Mouse (Mus musculus) limb, embryonic 10.5 days (tissue): ENCODE data around the gene Rnf41. TPM values are rescaled to one million over a fixed set of nuclear protein-coding genes. Genes with fewer than 3 reads are reported as not detected.
A peak's percentile ranks its signal among the peaks of the same experiment; 100 is the strongest.

Source experiments
- DNase-seq: peaks from one replicate; pipeline ENCODE4 v3.0.0-alpha.2; 2017; ENCODE audit warnings: low spot score
- H3K27ac ChIP-seq: fragments of 300-500 bp; sonication (generic); 2 replicates; pipeline ENCODE4 v1.5.1; 2016; ENCODE audit warnings: mild to moderate bottlenecking
- H3K27me3 ChIP-seq: fragments of 300-500 bp; sonication (generic); 2 replicates; pipeline ENCODE4 v1.6.1; 2016; ENCODE audit warnings: low read depth, mild to moderate bottlenecking; ENCODE audit not compliant: poor library complexity, severe bottlenecking
- H3K36me3 ChIP-seq: fragments of 300-500 bp; sonication (generic); 2 replicates; pipeline ENCODE4 v1.6.1; 2016; ENCODE audit warnings: mild to moderate bottlenecking, moderate library complexity
- H3K4me1 ChIP-seq: fragments of 300-500 bp; sonication (generic); 2 replicates; pipeline ENCODE4 v1.6.1; 2016
- H3K4me3 ChIP-seq: fragments of 300-500 bp; sonication (generic); 2 replicates; pipeline ENCODE4 v1.5.1; 2016; ENCODE audit warnings: mild to moderate bottlenecking, moderate library complexity
- H3K9me3 ChIP-seq: fragments of 300-500 bp; sonication (generic); replicated peaks from 2 replicates; pipeline ENCODE4 v1.6.1; 2016; ENCODE audit warnings: mild to moderate bottlenecking
- WGBS: fragments of 180-500 bp; shearing (Covaris S2); methylation state at CpG from one replicate; pipeline ENCODE4 v1.1.7; 2016; 5-methylcytosine and 5-hydroxymethylcytosine counted together
- polyA plus RNA-seq: library from polyadenylated mRNA; unstranded; fragments of >200 nt; fragmentation: Nextera tagmentation; extraction: Ambion mirVana; gene quantifications from 2 replicates; pipeline ENCODE4 v1.2.1, GENCODE M21; 2016

The Rnf41 gene
- polyA plus RNA-seq, 1 experiment from 2014 or later, result 43.6 TPM

DNA sequence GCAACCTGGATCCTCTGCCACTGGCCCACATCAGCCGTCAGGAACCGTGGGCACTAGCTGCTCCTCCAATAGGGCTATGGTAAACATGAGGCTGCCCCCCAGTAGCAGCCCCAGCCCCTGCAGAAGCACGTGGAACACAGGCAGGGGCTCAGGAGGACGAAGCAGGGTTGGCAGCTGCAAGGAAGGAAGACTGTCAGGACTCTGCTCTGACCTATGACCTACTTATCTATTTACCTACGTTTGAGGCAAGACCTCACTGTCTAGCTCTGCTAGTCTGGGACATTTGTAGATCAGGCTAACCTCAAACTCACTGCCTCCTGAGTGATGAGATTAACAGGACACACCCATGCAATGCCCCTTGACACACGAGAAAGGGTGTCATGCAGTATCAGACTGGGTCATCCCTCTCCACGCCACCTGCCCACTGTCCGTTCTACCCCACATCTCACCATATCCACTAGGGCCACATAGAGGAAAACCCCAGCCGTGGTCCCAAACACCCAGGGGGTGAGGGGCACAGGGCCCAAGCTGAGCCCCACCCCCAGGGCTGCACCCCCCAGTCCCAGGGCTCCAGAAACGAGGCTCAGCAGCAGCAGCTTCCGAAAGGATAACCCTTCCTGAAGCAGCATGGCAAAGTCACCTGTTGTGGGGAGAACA lies 15.3 kb upstream of the Rnf41 start:
- no peak overlapping the region for H3K4me3 ChIP-seq
- WGBS, result 71% methylated on average over 11 of the region's 11 CpGs
- DNase-seq, result no peak
- H3K27me3 ChIP-seq, result no peaks in the 10 kb centered on the region
- peaks cover 71% of the 10 kb centered on the region for H3K36me3 ChIP-seq
- no peaks in the 10 kb centered on the region for H3K9me3 ChIP-seq
- peaks cover 35% of the 10 kb centered on the region for H3K4me1 ChIP-seq
- no peak overlapping the region for H3K27ac ChIP-seq

DNA sequence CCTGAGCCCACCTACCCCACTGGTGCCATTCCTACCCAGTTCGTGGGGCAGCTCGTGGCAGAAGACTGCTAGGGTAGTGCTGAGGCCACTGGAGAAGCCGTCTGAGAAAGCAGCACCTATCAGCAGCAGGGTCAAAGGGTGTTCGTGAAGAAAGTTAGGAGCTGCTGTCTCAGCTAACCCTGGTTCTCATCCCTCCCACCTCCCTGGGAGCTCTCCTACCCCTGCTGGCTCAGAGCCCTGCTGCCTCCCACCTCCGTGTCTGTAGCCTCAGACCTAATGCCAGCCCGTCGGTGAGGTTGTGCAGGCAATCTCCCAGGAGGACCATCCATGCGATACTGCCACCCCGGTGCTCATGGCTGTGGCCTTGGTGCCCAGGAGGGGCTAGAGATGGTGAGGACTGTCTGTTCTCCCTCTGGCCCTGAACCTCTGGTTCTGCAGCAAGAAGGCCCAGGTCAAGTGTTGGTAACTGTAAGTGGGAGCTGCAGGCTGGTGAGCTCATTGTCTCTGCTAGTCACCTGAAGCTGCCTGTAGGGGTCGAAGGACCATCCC lies 14.7 kb upstream of the Rnf41 start:
- H3K27ac ChIP-seq, result no peak overlapping the region
- peaks cover 38% of the 10 kb centered on the region for H3K4me1 ChIP-seq
- peaks cover 71% of the 10 kb centered on the region for H3K36me3 ChIP-seq
- no peak for DNase-seq
- H3K4me3 ChIP-seq, result no peak overlapping the region
- no peaks in the 10 kb centered on the region for H3K27me3 ChIP-seq
- H3K9me3 ChIP-seq, result no peaks in the 10 kb centered on the region
- WGBS, result 71% methylated on average over 10 of the region's 10 CpGs

DNA sequence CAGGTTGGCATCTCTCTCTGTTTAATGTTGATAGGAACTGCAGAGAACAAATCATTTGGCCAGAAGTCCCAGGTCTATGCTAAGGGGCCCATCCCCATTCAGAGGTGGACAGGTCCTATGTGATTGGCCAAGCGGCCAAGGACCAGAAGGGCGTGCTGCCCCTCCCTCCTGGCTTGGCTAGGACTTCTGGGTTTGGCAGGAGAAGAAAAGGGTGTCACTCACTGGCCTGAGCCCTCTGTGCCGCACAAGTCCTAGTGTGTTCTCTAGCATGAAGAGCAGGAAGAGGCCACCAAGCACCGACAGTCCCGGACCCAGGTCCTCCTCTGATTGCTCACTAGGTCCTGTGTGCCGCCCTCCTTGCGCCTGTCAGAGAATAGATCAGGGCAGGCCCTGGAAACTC lies 14.0 kb upstream of the Rnf41 start:
- Histone ChIP-seq H3K4me3 (0 out of 2 replicates have a peak overlapping the region, but pooled peaks have one; percentile 18), H3K36me3 (peaks cover 65% of the 10 kb centered on the region), H3K9me3 (no peaks in the 10 kb centered on the region), H3K27ac (no peak overlapping the region), H3K27me3 (no peaks in the 10 kb centered on the region), H3K4me1 (peaks cover 38% of the 10 kb centered on the region)
- no peak for DNase-seq
- WGBS, result 62% methylated on average over 7 of the region's 7 CpGs

DNA sequence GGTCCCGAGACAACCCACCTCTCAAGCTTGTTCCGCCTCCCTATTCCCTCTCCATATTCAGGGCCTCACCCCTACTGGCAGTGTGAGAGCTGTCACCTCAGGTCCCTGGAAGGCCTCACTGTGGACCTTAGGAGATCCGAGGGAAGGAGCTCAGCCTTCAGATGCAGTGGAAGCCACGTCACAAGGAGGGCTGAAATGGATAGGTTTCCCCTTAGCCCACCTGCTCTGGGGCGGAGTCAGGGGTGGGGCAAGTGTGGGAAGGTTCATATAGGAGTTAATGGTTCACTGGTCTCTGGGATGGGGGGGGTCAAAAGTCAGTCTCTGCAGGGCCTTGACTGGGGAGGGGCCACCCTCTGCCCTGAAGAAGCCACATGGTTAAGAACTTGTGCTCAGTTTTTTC lies 11.1 kb upstream of the Rnf41 start:
- Histone ChIP-seq H3K4me1 (peaks cover 24% of the 10 kb centered on the region), H3K27me3 (no peaks in the 10 kb centered on the region), H3K27ac (no peak overlapping the region), H3K36me3 (peaks cover 44% of the 10 kb centered on the region), H3K9me3 (no peaks in the 10 kb centered on the region), H3K4me3 (no peak overlapping the region)
- 23% methylated on average over 5 of the region's 5 CpGs for WGBS
- DNase-seq, result no peak

DNA sequence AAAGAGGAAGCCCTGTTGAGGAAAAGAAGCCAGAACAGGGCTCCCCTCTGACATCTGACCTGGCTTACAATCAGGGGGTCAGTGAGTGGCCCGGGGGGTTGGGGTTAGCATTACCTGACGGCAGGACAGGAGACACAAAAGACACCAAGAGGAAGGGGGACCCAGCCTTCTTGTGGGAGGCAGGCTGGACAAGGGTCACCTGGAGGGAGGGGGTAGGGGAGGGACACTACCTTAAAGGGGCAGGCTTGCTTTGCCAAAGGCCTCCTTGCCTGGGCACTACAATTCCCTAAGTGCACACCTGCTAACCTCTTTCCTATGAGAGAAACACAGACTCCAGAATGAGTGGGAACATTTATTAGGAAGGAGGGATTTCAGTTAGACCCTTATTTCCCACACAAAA lies 10.4 kb upstream of the Rnf41 start, which contains the start of gene Slc39a5:
Gene Slc39a5 (minus strand): TSS at position 174 of the 400 bp plus-strand sequence.
- Histone ChIP-seq H3K9me3 (no peaks in the 10 kb centered on the region), H3K27ac (no peak within 1 kb of the TSS), H3K36me3 (peaks cover 44% of the 10 kb centered on the region), H3K27me3 (no peaks in the 10 kb centered on the region), H3K4me1 (peaks cover 24% of the 10 kb centered on the region), H3K4me3 (no peak within 1 kb of the TSS)
- no peak for DNase-seq
- 22% methylated on average over 2 of the region's 2 CpGs for WGBS

DNA sequence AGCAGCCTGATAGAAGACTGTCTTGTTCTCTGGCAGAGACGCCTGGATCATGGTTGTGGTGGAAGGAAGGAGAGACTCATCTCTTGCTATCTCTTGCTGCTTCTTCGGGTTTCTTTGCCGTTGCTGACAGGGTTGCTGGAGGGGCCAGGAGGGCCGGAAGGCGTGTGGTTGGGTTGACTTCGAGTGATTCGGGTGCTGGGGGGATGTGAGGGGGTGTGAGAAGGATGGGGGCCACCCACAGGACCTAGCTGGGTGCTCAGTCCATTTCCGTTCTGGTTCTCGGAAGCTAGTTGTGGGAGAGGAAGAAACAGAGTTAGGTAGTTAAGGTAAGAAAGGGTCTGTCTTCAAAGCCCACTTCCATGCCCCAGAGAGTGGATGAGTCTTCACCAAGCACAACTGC lies 9.8 kb upstream of the Rnf41 start:
- Histone ChIP-seq H3K4me1 (peaks cover 20% of the 10 kb centered on the region), H3K27me3 (no peaks in the 10 kb centered on the region), H3K4me3 (no peak overlapping the region), H3K9me3 (no peaks in the 10 kb centered on the region), H3K36me3 (peaks cover 44% of the 10 kb centered on the region), H3K27ac (no peak overlapping the region)
- WGBS, result 81% methylated on average over 9 of the region's 9 CpGs
- no peak for DNase-seq

DNA sequence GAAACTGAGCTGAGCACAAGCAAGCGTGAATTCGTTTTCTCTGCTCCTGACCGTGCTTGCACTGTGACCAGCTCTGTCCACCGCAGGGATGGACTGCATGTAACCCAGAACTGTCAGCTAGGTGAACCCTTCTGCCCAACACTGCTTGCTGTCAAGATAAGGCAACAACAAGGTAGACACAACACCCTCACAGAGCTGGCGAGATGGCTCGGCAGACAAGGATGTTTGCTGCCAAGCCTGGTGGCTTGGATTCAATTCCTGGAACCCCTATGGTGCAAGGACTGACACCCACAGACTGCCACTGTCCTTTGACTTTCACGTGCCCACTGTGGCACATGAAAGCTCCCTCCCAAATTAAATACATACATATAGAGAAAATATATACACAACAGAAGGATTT lies 7.5 kb upstream of the Rnf41 start:
- H3K9me3 ChIP-seq, result no peaks in the 10 kb centered on the region
- peaks cover 45% of the 10 kb centered on the region for H3K36me3 ChIP-seq

DNA sequence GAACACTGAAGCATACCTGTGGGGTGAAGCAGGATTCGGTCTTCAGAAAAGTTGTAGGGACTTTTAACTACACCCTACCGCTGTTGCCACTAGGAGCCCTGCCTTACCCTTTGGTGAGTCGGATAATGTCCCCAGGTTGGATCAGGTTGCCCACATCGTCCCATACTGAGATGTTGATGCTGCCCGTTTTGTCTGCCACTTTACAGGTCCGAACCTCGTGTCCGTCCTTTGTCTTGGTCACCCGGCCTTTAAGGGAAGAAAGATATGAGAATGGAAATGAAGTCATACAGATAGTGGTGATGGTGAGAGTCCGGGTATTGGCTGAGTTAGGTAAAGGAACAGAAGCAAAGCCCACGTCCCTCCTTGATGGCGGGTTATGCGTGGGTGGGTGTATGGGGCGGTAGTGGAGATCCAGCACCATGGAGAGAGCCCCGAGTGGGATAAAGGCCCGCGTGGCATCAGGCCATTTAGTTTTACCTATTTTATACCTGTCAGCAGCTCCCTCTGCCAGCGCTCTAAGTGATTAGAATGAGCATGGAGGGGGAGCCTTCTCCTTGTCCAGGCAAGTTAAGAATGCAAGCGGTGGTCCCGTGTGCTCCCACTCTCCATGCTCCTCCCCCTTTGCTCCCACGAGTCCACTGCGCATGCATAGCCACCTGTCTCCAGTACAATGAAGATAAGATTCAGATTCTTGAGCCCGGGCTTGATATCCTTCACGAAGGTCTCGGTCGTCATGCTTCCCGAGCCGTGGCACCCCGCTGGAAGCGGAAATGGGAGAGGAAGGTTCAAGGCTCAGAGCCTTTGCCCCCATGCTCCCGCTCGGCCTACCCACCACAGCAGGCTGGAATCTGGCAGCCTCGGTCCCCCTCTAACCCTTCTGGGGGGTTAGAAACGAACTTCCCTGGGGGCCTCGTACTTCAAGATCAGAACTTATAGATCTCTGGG lies 2.6 kb upstream of the Rnf41 start:
- H3K36me3 ChIP-seq, result peaks cover 43% of the 10 kb centered on the region
- peaks cover 44% of the 10 kb centered on the region for H3K4me1 ChIP-seq
- 22% methylated on average over 35 of the region's 35 CpGs for WGBS
- peak overlapping the region; percentile 80 for H3K4me3 ChIP-seq
- H3K27ac ChIP-seq, result peak overlapping the region; percentile 94
- no peaks in the 10 kb centered on the region for H3K27me3 ChIP-seq
- no peaks in the 10 kb centered on the region for H3K9me3 ChIP-seq
- peak; percentile 66 for DNase-seq

More for the DNA sequence above, 7.5 kb upstream of the Rnf41 start:
- no peak overlapping the region for H3K4me3 ChIP-seq
- no peak for DNase-seq
- no peaks in the 10 kb centered on the region for H3K27me3 ChIP-seq
- H3K4me1 ChIP-seq, result peaks cover 27% of the 10 kb centered on the region
- 92% methylated on average over 7 of the region's 7 CpGs for WGBS
- no peak overlapping the region for H3K27ac ChIP-seq

DNA sequence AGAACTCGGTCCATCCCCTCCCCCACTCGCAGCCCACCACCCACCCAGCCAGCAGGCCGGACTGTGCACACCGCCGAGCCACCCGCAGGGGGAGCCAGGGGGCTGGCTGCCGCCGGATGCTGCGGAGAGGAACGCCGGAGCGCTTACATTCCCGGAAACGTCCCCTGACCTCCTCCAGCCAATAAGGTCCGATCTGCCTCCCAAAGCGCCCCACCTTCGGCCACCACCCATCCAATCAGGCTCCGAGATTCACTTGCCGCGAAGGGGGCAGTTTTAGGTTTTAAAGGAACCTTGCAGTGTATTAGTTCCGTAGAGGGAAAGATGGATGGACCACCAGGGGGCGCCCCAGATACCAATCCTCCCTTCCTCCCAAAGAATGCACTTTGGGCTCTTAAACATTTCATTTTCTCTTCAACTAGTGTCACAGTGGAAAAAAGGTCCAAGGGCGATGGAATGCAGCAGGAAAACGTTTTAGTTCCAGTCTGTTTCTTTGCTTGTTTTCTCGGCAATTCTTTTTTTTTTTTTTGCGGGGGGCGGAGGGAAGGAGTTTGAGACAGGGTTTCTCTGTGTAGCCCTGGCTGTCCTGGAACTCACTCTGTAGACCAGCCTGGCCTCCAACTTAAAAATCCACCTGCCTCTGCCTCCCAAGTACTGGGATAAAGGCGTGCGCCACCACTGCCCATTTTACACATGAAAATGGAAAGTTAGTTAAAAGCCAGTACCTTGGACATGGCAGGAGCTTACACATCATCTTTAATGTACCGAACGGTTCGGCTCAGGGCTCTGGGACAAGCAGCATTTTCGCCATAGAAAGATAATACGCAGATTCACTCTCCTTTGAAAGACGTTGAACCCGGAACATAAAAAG lies 1.5 kb upstream of the Rnf41 start:
- Histone ChIP-seq H3K4me3 (peak overlapping the region; percentile 80), H3K27me3 (no peaks in the 10 kb centered on the region), H3K27ac (peak overlapping the region; percentile 94), H3K4me1 (peaks cover 44% of the 10 kb centered on the region), H3K36me3 (peaks cover 48% of the 10 kb centered on the region), H3K9me3 (no peaks in the 10 kb centered on the region)
- DNase-seq, result peak; percentile 97
- WGBS, result 7% methylated on average over 36 of the region's 36 CpGs

DNA sequence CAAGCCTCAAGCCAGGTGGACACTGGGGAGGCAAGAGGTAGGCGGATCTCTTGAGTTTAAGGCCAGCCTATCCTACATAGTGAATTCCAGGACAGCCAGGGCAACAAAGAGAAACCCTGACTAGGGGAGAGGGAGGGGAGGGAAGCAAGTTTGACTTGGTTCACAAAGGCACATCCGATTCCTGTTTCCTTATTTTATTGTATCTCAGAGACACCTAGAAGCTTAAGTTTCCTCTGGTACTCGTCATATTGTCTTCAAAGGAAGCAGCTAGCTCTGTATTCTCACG lies 954 bp upstream of the Rnf41 start:
- H3K4me1 ChIP-seq, result peaks cover 44% of the 10 kb centered on the region
- WGBS, result 27% methylated on average over 4 of the region's 4 CpGs

DNA sequence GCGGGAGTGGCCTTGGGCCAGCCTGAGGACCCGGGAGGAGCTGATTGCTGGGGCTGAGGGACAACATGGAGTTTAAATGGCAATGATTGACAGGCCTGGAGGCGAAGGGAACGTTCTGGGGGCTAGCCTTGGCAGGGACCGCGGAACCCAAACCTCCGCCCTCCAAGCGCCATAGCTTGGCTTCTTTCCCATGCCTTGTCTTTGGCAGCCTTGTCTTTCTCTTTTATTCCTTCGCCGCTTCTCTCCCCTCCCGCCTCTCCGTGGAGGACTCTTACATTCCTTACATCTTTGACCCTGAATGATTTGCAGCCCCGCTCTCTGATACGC lies 561 bp downstream of the Rnf41 start:
- Histone ChIP-seq H3K9me3 (no peaks in the 10 kb centered on the region), H3K36me3 (peaks cover 50% of the 10 kb centered on the region), H3K4me3 (peak overlapping the region; percentile 80), H3K27ac (peak overlapping the region; percentile 94), H3K4me1 (peaks cover 44% of the 10 kb centered on the region), H3K27me3 (no peaks in the 10 kb centered on the region)
- 3% methylated on average over 14 of the region's 14 CpGs for WGBS
- no peak for DNase-seq

More for the DNA sequence above, 954 bp upstream of the Rnf41 start:
- Histone ChIP-seq H3K27me3 (no peaks in the 10 kb centered on the region), H3K36me3 (peaks cover 50% of the 10 kb centered on the region), H3K4me3 (peak overlapping the region; percentile 80), H3K27ac (peak overlapping the region; percentile 94), H3K9me3 (no peaks in the 10 kb centered on the region)
- no peak for DNase-seq

DNA sequence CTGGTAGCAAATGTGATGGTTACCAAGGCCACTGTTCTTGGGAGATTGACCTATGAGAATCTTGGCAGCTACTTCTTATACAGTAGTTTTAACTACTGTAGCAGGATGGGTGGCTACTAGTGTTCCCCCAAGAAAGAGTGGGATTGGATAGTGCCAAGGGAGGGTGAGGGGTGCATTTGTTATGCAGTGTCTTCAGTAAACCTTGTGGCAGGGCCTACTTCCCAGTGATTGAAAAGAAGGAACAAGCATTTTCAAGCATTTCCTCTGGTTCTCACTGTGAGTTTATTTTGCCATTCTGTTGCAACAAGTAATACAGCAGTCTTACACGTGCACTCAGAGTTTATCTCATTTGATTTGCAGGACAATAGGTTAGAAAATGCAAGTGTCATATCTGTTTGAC lies 1.1 kb downstream of the Rnf41 start:
- H3K36me3 ChIP-seq, result peaks cover 52% of the 10 kb centered on the region
- H3K27me3 ChIP-seq, result no peaks in the 10 kb centered on the region
- H3K9me3 ChIP-seq, result no peaks in the 10 kb centered on the region
- DNase-seq, result no peak
- 80% methylated on average over 1 of the region's 1 CpGs for WGBS
- peak overlapping the region; percentile 94; the same call in 1 of the 2 replicates for H3K27ac ChIP-seq
- peak overlapping the region; percentile 80 for H3K4me3 ChIP-seq
- H3K4me1 ChIP-seq, result peaks cover 44% of the 10 kb centered on the region
